Mouse (Mus musculus) myocyte (in vitro differentiated cells): Measurements from ENCODE around the gene Tmem132a. TPM values are rescaled to one million over a fixed set of nuclear protein-coding genes. Genes with fewer than 3 reads are reported as not detected.

Source experiments
- H3K27me3 ChIP-seq: one replicate; pipeline ENCODE4 v1.6.1; 2011; ENCODE audit not compliant: control insufficient read depth, insufficient read depth, insufficient read length
- H3K36me3 ChIP-seq: one replicate; pipeline ENCODE4 v1.6.1; 2011; ENCODE audit not compliant: control insufficient read depth, insufficient read depth
- H3K4me2 ChIP-seq: one replicate; pipeline ENCODE4 v1.6.1; 2011; ENCODE audit warnings: low read depth, control low read depth
- H3K4me3 ChIP-seq: one replicate; pipeline ENCODE4 v1.5.1; 2011; ENCODE audit warnings: mild to moderate bottlenecking, control low read depth, moderate library complexity
- H3K79me2 ChIP-seq: one replicate; pipeline ENCODE4 v1.6.1; 2011; ENCODE audit not compliant: control insufficient read depth, insufficient read depth
- H3ac ChIP-seq: one replicate; pipeline ENCODE4 v1.6.1; 2011; ENCODE audit not compliant: control insufficient read depth, insufficient read length
- CEBPB ChIP-seq: IDR thresholded peaks from 2 replicates; pipeline ENCODE4 v1.6.1; 2011; ENCODE audit warnings: mild to moderate bottlenecking, moderate library complexity; ENCODE audit not compliant: poor library complexity, insufficient read depth, severe bottlenecking
- E2F4 ChIP-seq: IDR thresholded peaks from one replicate; pipeline ENCODE4 v1.6.1; 2011; ENCODE audit warnings: mild to moderate bottlenecking, control low read depth, moderate library complexity; ENCODE audit not compliant: insufficient read depth
- MAX ChIP-seq: IDR thresholded peaks from one replicate; pipeline ENCODE4 v1.6.1; 2011; ENCODE audit warnings: low read depth, mild to moderate bottlenecking, control low read depth
- MYOD1 ChIP-seq, 3 experiments: IDR thresholded peaks; one replicate each; pipeline ENCODE4 v1.6.1; 2011; ENCODE audit warnings: control low read depth in 2 of 3, low read depth in 2 of 3, mild to moderate bottlenecking in 2 of 3, moderate library complexity in 1 of 3; ENCODE audit not compliant: insufficient read length in 2 of 3, control insufficient read depth in 1 of 3
- MYOG ChIP-seq, 3 experiments: IDR thresholded peaks; one replicate each; pipeline ENCODE4 v1.6.1; 2011; ENCODE audit warnings: control low read depth in 2 of 3, low read depth in 2 of 3, mild to moderate bottlenecking in 2 of 3; ENCODE audit not compliant: insufficient read length in 2 of 3, control insufficient read depth in 1 of 3, insufficient read depth in 1 of 3
- POLR2A ChIP-seq: IDR thresholded peaks from one replicate; pipeline ENCODE4 v1.6.1; 2011; ENCODE audit warnings: low read depth, mild to moderate bottlenecking, control low read depth, moderate library complexity; ENCODE audit not compliant: insufficient read length
- POLR2AphosphoS2 ChIP-seq: IDR thresholded peaks from one replicate; pipeline ENCODE4 v1.6.1; 2011; ENCODE audit warnings: low read depth, control low read depth; ENCODE audit not compliant: insufficient read length
- REST ChIP-seq: IDR thresholded peaks from one replicate; pipeline ENCODE4 v1.6.1; 2011; ENCODE audit warnings: mild to moderate bottlenecking, control low read depth, moderate library complexity; ENCODE audit not compliant: insufficient read depth, insufficient read length
- SRF ChIP-seq: IDR thresholded peaks from one replicate; pipeline ENCODE4 v1.6.1; 2011; ENCODE audit warnings: low read depth; ENCODE audit not compliant: control insufficient read depth, insufficient read length
- TCF12 ChIP-seq: IDR thresholded peaks from one replicate; pipeline ENCODE4 v1.6.1; 2011; ENCODE audit warnings: mild to moderate bottlenecking, control low read depth; ENCODE audit not compliant: poor library complexity, insufficient read depth, severe bottlenecking
- TCF3 ChIP-seq: IDR thresholded peaks from one replicate; pipeline ENCODE4 v1.6.1; 2011; ENCODE audit warnings: low read depth, control low read depth; ENCODE audit not compliant: insufficient read length
- USF1 ChIP-seq: IDR thresholded peaks from one replicate; pipeline ENCODE4 v1.6.1; 2011; ENCODE audit warnings: low read depth, mild to moderate bottlenecking, control low read depth, moderate library complexity
- polyA plus RNA-seq: library from polyadenylated mRNA; unstranded; fragments of >200 nt; fragmentation: generic; extraction: Trizol; gene quantifications from one replicate; pipeline ENCODE4 v1.2.1, GENCODE M21; 2012; ENCODE audit warnings: missing spikeins

Tmem132a gene
- polyA plus RNA-seq, 1 experiment: 118 TPM

DNA sequence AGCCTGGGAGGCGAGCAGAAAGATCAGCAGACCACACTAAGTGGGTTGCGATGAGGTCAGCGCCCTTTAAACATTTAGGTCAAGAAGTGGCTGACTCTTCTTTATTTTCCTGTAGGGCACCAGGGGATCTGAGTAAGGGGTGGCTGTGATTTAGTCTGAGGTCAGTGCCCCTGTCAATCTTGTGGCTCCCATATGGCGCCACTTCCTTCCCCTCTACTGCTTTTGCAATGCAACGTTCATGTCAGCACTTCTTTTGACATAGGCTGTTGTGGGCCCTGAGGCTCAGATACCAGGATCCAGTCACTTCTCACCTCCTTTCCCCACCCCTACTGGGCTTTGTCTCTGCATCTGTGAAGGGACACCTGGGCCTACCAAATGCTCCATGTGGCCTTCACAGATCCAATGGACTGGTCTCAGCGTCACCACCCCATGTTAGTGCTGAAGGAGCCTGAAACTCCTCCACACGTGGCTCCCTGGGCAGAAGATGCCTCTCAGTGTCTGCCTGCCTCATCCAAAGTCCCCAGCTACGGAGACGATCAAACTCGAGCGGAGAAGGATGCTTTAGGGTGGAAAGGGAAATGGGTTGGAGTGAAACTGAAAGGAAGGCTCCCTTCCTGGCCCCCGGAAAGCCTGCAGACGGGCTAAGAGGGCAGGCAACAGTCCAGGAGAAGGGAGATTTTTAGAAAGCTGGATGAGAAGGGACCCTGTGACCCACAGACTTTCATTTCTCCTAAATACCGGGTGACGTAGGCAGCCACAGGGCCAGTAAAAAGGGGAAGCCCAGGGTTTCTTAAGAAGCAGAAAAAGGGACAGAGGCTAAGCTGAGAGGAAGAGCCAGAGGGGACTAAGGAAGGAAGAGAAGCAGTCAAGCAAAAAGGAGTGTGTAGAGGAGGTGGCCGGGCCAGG, 27.8 kb downstream of the Tmem132a start:
- H3K79me2 ChIP-seq: no peaks in the 10 kb centered on the region
- no peak overlapping the region for H3K4me2 ChIP-seq
- no peak overlapping the region for H3ac ChIP-seq
- TF ChIP-seq TCF12 (no peak), MAX (no peak), REST (no peak), E2F4 (no peak), USF1 (no peak), MYOD1 (IDR thresholded peaks at IDR 0.05; ENCODE audit: control insufficient read depth in 1 of 3, insufficient read length in 2 of 3, low read depth in 2 of 3) (no peak), CEBPB (no peak), POLR2A (no peak), SRF (no peak), POLR2AphosphoS2 (no peak), MYOG (IDR thresholded peaks at IDR 0.05; ENCODE audit: control insufficient read depth in 1 of 3, insufficient read depth in 1 of 3, insufficient read length in 2 of 3, low read depth in 2 of 3) (no peak), TCF3 (no peak)
- no peak overlapping the region for H3K4me3 ChIP-seq
- no peaks in the 10 kb centered on the region for H3K36me3 ChIP-seq
- no peaks in the 10 kb centered on the region for H3K27me3 ChIP-seq

DNA sequence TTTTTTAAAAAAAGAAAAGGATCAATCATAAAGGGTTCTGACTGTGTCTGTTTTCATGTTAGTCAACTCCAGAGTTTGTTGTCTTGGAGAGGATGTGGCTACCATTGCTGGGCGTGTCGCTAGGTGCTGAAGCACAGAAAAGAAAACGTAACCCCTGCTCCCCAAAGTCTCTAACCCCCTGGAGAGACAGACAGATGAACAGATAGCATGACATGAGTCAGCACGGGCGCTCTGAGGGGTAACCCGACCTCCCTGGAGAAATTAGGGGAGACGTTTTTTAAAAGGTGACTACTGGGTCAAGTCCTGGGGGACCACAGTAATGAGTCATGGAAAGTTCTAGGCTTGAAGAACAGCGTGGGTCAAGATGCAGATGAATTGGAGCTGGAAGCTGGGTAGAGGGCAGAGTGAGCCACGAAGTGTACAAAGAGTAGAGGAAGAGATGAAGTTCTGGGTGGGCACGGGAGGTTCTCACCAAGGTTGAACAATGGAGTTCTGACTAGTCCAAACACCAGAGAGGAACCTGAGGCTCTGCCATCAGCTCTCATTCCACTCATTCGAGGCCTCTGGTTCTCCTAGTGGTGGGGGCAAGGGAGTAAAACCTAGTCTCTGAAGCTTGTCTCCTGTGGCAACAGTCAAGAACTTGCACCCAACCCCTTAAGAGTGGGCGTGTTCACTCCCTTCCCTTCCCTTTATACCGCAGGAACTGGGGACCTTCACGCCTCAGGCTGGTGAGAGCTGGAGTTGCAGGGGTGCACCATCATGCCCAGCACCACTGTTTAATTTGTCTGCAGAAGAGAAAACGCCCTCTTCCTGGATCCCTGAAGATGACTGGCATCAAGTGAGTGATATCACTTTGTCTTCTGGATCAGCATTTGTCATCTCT, 30.5 kb downstream of the Tmem132a start, which contains the start of gene Slc15a3:
Gene Slc15a3, plus strand, starts transcription at position 718 of the 883 bp plus-strand sequence.
- Histone ChIP-seq H3K36me3 (no peaks in the 10 kb centered on the region), H3ac (no peak within 1 kb of the TSS), H3K27me3 (no peaks in the 10 kb centered on the region), H3K79me2 (no peaks in the 10 kb centered on the region), H3K4me3 (no peak within 1 kb of the TSS), H3K4me2 (peak within 1 kb of the TSS; percentile 12)
- no peak for TF ChIP-seq USF1
- TF ChIP-seq MAX: no peak
- TF ChIP-seq E2F4: no peak
- TF ChIP-seq TCF3: no peak

DNA sequence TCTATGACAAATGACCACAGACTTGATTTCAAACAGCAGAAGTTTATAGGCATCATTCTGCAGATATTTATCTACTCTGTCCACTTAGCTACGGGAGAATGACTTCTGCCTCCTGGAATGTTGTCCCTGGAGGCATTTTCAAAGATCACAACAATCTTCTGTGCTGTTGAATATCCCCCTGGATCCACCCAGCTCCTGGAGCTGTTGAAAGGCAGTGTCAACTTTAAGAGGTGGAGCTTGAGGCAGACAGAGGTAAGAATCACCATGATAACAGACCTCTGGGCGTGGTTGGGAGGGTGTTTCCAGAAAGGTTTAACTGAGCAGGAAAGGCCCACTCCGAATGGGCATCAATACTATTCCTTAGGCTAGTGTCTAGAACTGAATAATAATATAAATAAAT, 34.1 kb downstream of the Tmem132a start:
- Histone ChIP-seq H3ac (no peak overlapping the region), H3K27me3 (no peaks in the 10 kb centered on the region), H3K4me2 (no peak overlapping the region), H3K36me3 (no peaks in the 10 kb centered on the region), H3K79me2 (no peaks in the 10 kb centered on the region), H3K4me3 (no peak overlapping the region)
- TF ChIP-seq POLR2A (no peak), TCF12 (no peak), USF1 (no peak), CEBPB (no peak), SRF (no peak), MYOD1 (IDR thresholded peaks at IDR 0.05; ENCODE audit: control insufficient read depth in 1 of 3, insufficient read length in 2 of 3, low read depth in 2 of 3) (no peak), REST (no peak), POLR2AphosphoS2 (no peak), MAX (no peak), TCF3 (no peak), MYOG (IDR thresholded peaks at IDR 0.05; ENCODE audit: control insufficient read depth in 1 of 3, insufficient read depth in 1 of 3, insufficient read length in 2 of 3, low read depth in 2 of 3) (no peak), E2F4 (no peak)

DNA sequence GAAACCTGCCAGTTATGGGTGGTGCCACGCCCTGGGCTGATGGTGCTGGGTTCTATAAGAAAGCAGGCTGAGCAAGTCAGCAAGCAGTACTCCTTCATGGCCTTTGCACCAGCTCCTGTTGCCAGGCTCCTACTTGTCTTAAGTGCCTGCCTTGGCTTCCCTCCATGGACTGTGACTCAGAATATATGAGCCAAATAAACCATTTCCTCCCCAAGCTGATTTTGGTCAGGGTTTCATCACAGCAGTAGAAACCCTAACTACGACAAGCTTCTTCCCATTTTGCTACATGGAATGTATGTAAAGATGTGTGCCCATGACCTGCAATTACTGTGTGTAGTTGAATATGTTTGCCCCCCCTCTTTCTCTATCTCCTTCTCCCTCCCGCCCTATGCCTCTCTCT, 36.1 kb downstream of the Tmem132a start:
- Histone ChIP-seq H3K4me3 (no peak overlapping the region), H3K27me3 (no peaks in the 10 kb centered on the region), H3K4me2 (no peak overlapping the region), H3K79me2 (no peaks in the 10 kb centered on the region), H3ac (no peak overlapping the region), H3K36me3 (no peaks in the 10 kb centered on the region)
- TF ChIP-seq CEBPB: 0 out of 2 replicates have a peak, but pooled peaks have one; percentile 11
- no peak for TF ChIP-seq MAX
- no peak for TF ChIP-seq USF1

DNA sequence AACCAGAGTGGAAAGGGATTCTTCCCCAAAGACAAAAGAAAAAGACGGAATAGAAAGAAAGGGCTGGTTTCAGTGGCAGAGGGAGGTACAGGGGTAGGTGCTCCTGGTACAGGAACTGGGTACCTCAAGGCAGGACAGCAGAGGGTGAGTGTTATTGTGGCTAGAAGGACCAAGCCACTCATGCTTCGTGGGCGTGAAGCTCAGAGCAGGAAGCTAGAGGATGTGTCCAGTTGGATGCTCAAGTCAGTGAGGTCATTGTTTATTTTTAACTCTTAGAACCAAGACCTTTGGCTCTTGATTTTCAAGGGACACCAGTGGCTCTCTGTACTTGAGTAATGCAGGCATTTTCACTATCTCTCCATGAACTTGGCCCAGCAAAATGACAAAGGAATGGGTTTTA, 37.7 kb downstream of the Tmem132a start:
- H3K4me2 ChIP-seq: peak overlapping the region; percentile 10
- TF ChIP-seq POLR2A (no peak), TCF12 (no peak), MYOG (IDR thresholded peaks at IDR 0.05; ENCODE audit: control insufficient read depth in 1 of 3, insufficient read depth in 1 of 3, insufficient read length in 2 of 3, low read depth in 2 of 3) (no peak), E2F4 (no peak), MYOD1 (IDR thresholded peaks at IDR 0.05; ENCODE audit: control insufficient read depth in 1 of 3, insufficient read length in 2 of 3, low read depth in 2 of 3) (peak in 1 of 3 experiments; percentile 3)
- no peaks in the 10 kb centered on the region for H3K79me2 ChIP-seq
- H3K4me3 ChIP-seq: no peak overlapping the region
- no peaks in the 10 kb centered on the region for H3K36me3 ChIP-seq
- no peaks in the 10 kb centered on the region for H3K27me3 ChIP-seq
- H3ac ChIP-seq: no peak overlapping the region
